Mouse (Mus musculus): ENCODE data around the gene Samd5.

Samd5 gene

DNA sequence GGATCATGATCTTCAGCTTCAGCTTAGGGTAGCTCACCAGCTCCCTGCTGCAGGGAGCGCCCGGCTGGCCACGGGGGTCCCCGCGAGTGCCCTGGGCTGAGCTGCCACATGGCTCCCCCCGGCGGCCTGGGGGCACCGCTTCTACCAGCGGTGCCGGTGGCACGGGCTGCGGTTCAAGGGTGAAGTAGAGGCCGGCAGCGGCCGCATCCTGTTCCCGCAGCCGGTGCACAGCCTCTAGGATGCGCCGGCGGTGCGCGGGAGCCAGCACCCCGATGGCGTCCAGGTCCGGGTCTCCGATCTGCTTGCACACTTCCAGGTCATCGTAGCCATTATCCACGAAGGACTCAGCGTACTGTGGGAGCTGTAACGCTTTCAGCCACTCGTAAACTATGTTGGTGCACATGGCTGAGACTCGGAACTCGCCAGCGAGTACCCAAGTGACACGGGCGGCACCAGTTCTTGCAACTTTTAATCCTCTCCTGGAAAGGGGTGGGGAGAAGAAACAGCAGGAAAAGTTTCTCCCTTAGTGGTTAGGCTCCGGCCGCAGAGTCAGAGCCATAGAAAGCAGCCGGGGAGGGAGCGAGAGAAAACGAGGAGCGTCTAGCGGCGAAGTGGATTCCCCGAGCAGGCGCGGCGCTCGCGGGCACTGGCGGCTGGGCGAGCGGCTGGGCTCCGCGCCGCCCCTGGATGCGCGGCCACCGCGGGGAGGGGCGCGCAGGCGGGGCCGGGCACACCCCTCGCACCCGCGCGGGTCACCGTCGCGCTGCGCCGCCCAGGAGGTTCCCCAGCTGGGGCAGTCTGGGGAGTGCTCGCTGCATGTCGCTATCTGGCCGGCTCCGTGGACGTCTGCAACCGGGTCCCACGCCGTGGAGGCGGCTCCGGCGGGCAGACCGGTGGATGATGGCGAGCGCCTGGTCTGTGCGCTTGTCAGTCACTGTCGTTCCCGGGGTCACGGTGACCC, at the start of gene Samd5:
Gene Samd5 (minus strand): TSS at position 648 of the 961 bp plus-strand sequence.
- DNase-seq (ENCODE audit: extremely low spot score) = peak; percentile 66

DNA sequence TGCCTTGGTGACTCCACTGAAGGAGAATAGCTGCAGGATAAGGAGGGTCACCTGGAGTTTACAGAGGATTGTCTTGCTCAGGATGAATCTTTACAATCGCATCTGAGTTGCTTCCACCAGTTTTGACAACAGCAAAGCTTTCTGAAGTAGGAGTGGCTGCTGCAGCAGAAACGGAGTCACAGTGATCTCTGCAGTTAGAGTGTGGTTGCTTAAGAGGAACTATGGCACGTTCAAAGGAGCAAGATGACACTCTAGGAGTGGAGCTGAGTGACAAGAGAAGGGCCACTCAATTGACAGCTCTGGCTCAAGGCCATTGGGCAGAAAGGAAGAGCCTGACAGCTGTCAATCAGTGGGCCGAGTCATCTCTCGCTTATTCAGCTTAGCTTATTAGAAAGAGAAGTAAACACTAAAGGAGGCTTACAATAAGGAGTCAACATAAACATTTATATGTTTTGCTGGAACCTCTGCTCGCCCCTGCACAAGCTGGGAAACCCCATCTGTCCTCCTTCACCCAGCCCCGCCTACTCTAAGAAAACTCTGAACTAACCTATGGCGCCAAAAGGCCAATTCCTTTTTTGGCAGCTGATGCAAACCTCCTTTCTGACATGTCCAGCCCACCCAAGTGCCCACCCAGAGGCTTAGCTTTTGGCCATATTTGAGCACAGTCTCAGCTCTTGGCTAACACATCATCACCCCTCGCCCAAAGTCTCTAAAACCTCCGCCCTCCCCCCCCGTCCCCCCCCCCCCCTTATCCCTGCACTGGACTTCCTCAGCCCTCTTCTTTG, 47.7 kb upstream of the Samd5 start:
- no peak for DNase-seq (ENCODE audit: extremely low spot score)

DNA sequence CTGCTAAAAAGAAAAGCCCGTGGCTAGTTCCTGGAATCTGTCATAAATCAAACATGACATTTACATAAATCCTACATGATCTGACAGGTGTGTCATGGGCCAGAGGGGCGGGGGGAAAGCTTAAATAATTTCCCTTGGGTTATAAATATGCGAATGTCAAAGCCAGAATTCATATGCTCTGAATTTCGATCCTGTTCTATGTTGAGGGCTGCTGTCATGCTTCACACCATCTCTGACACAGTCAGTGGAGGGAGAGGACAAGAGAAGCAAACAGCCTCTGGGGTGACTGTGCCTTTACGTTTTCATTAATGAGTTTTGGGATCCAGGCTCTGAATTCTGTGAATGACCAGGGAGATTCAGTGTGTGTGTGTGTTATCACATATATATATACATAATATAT, 45.0 kb upstream of the Samd5 start:
- no peak for DNase-seq (ENCODE audit: extremely low spot score)

DNA sequence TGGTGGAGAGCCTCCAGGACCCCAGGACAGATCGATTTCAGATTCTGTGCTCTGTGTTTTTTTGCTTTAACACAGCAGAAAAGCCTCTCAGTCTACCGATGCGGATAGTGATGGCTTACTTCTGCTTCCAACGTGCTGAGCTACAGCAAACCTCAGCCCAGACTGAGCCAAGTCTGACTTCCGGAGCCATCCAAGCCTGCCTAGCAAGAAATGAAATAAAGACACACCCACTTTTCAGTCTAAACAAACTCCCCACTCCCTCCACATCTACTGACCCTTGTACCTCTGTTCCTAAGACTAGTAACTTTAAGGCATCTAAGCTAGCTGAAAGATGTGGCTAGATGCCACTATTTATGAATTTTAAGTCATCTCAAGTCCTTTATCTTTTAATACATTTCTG, 43.1 kb upstream of the Samd5 start:
- no peak for DNase-seq (ENCODE audit: extremely low spot score)

DNA sequence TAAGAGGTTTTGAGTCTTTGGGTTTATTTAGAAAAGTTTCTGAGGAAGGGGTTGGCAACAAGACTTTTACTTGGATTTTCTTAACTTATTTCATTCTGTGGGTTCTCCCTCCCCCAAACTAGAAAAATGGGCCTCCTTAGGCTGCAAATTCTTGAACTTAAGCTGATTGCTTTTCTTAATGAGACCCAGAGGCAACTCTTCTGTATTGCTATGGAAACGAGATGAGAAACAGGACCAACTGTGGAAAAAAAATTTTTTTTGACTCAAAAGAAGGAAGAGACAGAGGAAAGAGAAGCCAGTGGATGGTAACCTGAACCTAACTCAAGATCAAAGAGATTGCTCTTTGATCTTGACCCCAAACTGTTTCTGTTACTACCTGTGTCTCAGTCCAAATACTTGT, 29.9 kb upstream of the Samd5 start:
- DNase-seq (ENCODE audit: extremely low spot score) = no peak

DNA sequence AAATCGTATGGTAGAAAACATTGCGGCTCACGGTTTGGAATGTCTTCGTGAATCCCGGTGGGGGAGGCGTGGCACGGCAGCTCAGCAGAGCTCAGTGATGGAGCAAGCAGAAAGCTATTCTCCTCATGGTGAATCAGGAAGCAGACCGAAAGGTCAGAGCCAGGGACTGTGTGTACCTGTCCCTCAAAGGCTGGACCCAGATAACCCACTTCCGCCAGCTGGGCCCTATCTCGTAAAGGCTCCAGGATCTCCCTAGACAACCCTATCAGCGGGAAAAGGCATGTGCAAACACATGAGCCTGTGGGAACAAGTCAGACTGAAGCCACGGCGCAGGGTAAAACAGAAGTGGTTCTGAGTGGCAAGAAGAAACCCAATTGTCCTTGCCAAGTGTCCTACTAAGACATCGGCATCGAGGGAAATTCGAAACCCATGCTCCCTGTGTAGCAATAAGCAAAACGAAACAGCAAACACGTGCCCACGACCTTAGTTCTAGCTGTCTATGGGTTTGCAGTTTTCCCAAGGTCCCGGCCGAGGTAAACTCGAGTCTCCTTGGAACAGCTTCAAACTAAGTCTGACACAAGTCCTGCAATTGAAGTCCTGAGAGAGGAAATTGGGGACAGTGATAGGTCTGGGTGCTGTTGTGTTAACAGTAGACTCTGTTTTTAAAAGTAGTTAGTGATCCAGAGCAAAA, 24.2 kb upstream of the Samd5 start:
- no peak for DNase-seq (ENCODE audit: extremely low spot score)

DNA sequence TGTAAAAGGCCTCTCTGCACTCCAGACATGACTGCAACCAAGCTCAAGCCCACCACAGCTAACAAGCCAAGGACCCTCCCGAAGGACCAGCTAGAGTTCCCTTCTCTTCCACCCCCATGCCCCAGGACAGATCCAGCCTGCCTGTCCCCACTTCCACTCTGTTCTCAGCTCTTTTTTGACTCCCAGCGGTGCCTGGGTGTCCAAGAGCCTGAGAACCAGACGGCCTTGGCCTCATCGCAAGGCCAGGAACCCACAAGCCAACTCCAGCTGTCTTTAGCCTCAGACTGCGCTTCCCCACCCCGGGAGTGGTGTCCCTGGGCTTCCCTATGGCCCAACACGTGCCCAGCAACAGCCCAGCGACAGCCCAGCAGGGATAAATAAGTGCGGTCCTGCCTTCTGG, 23.1 kb upstream of the Samd5 start:
- DNase-seq (ENCODE audit: extremely low spot score) = no peak

DNA sequence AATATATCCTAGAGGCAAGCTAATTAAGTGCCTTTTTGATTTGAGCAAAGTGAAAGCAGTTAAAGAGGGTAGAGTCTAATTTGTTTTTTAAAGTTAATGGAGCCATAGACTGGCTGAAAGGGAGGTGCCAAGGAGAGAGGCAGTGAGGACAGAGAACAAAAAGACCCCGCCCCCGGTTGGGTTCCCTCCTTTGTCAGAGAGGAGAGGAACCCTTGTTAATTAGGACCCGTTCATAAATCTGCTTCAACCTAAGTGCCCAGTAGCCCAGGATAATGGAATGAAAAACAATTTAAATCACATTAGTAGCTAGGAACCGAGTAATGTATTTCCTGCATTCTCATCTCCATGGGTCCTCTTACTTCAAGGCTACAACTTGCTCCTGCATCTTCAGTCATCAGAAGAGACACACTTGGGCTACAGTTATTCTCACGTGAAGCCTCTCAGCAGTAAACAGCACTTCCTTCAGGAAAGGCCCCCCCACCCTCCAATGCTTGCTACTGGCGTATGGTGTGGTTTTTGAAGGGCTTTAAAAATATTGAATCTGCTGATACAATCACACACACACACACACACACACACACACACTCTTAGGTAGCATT, 21.6 kb upstream of the Samd5 start:
- DNase-seq (ENCODE audit: extremely low spot score) = peak; percentile 10

DNA sequence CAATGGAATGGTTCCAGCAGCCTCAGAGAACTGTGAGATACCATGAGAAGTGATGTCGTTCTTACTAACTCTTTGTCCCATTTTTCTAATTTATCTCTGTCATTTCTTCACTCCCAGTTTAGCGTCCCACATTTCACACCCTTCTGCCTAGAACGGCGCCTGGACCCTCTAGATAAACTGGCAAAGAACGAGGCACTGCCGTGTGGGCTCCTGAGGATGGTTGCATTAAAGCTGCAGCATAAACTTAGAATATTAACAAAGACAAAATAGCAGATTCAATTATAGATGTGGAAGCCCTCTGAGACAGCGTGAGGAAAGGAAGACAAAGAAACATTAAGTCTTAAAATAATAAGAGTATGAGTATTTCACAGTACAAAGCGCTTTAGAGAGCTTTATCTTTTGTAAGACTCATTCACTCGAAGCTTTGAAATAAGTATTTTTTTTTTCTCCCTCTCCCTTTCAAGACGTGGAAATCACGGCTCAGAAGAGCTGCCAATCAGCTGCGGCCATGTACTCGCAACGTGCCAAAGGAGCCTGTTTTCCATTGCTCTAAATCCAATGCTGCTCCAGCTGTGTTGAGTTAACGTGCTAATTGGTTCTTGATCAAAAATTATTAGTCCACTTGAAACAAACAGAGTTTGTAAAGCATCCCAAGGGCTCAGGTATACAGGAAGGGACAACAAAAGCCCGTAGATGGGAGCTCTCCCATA, 19.1 kb upstream of the Samd5 start:
- no peak for DNase-seq (ENCODE audit: extremely low spot score)

DNA sequence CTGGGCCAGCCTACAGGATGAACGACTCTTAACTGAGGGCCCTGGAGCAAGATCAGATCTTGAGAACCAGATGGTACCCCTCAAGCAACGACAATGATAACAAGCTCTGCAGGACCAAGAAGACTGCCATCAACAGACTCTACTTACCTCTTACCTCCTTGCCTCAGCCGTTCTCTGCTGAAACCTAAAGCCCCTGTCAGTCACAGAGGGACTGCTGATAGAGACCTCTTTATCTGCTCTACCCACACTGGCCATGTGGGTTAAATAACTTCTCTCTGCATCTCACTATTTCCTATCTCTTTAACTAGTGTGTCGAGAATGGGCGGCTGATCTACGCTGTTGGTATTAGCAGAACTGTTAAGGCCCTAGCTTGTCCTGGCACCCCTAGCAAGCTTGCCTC, 5.9 kb upstream of the Samd5 start:
- DNase-seq (ENCODE audit: extremely low spot score) = no peak

DNA sequence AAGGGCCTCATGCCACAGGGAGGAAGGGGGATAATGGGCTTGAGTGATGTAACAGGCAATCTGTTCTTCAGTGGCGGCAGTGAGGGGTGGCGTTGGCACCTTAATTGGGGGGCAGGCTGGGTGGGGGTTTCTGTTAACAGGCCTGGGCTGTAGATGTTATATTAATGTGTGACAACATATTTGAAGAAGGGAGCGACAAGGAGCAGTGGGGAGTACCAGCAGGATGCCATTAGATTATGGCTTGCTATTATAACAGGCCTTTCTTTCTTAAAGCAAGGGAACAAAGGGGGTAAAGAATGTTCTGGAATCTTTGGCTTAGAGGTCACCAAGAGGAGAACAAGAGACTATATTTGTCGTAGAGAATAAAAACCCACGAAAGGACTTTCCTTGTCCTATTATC, 4.9 kb upstream of the Samd5 start:
- no peak for DNase-seq (ENCODE audit: extremely low spot score)

DNA sequence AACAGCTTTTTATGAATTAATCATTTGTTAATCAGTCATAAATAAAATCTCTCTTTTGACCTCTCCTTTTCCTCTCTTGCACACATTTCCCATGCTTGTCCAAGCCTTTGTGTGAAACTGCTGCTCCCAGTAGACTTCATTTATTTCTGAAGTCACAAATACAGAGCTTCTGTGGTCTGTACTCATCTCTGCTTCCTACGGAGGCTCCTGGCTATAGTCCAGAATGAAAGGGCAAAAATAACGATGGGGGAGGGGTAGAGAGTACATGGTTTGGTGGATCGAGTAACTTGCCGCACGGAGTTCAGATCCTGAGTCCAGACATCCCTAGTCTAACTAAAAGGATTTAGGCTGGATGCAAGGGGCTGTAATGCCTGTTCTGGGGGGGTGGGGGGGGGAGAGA, 3.1 kb upstream of the Samd5 start:
- peak; percentile 4 for DNase-seq (ENCODE audit: extremely low spot score)

DNA sequence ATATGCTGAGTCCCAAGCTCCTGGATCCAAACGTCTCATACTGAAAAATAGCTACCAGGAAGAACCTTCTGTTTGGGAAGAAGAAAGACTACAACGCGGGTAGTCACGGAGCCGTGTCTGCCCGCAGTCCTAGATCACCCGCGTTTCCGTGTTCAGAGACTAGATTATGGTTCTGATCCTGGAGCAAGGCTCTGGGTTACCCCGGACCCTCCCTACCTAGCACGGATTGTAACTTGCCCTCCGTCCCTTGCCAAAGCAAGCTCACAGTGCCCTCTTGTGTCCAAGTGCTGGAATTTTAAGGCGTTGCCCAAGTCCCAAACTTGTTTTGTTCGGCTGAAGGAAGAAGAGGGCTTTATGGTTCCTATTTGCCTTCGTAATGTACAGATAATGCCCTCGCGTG, 1.9 kb upstream of the Samd5 start:
- peak; percentile 83 for DNase-seq (ENCODE audit: extremely low spot score)

DNA sequence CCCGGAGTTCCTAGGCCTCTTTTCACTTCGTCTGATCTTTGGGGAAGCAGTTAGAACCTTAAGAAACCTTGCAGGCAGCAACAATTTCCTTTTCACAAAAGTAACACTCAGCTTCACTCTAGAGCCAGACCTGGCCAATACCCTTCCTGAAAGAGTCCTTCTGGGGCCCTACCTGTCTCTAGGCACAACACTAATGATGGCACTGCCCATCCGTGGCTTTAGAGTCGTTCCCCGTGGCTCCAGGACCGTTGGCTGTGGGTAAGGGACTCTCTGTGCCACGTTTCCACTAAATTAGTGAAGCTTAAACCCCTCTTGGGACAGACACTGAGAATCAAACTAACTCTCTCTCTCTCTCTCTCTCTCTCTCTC, 1.4 kb upstream of the Samd5 start:
- peak; percentile 15 for DNase-seq (ENCODE audit: extremely low spot score)

DNA sequence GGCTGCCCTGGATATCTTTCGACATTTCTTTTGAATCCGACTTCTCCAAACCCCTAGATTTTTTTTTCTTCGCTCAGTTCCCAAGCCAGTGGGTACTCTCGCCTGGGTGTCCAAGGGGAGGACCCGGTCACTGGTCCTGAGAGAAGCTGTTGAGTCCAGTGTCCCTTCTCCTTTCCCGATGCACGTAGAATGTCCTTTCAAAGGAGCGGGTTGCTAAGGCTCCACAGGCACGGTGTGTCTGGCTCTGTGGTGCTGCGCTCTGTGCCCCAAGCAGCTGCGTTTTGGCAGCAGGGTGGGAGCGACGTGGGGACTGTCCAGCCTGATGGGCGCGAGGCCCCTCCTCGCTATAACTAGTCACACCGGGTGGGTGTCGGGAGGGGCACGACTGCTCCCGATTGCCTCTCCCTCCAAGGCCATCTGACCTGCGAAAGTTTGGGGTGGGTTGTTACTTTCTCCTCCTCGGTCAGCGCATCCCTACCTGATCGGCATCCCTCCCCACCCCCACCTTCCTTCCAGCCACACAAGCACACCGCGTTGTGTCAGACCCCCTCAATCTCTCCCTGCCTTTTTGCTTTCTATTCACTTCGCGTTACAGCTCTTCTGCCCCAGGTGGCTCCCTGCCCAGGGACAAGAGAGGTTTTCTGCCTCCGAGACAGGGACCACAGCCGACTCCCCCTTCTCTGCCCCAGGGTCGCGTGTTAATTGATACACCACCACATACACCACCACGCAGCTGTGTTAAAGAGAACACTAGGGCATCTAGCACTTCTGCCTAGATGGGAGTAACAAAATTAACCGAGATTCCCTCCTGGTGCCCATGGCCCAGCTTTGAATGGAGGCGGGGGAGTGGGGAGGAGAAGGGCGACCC, 776 bp upstream of the Samd5 start:
- DNase-seq (ENCODE audit: extremely low spot score) = peak; percentile 65

DNA sequence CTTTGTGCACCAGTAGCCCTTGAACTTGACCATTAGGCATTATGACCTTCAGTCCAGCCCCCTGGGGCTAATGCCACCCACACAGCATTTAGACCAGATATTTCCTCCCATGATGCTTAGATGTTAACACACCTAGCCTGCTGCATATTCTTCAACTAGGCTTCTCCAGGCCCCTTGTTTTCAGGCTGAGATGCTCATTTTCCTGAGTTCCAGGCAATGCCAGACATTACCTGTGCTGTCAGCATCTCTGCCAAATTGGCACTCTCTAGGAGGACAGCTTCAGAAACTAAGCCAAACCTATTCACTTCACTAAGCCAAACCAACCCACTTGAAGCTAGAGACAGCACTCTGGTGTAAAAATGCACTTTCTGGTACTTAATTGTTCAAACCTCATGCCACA, 1.7 kb downstream of the Samd5 start:
- no peak for DNase-seq (ENCODE audit: extremely low spot score)

DNA sequence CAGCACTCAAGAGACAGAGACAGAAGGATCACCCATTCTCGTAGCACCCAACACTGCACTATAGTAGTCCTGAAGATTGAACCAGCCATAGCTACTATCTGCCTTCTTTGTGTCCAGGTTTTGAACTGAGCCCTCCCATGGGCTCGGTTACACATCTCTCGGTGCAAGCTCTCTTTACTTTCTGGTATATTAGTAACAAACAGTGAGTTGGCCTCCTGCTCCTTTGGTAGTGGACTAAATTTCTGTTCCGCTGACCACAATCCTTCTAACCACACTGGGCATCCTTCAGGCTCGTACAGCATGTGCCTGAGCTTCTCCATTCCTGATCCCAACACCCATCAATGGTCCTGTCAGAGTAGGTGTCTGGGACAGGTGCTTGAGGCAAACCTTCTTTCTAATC, 2.3 kb downstream of the Samd5 start:
- no peak for DNase-seq (ENCODE audit: extremely low spot score)

DNA sequence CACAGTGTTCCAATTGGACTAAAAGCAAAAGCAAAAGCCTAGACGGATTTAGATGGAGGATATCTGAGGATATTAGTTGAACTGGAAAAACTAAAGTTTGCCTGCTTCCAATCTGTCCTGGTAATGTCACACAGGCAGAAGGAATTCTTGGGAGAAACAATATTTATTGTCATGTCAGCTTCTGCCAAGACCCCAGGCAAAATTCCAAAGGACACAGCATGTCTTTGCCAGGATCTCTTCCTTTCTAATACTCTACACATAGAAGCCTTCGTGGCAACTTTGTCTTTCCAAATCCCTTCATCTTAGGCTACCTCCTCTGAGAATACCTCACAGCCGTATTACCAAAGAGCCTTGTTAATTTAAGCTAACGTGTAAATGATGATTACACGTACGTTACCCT, 4.7 kb downstream of the Samd5 start:
- no peak for DNase-seq (ENCODE audit: extremely low spot score)

DNA sequence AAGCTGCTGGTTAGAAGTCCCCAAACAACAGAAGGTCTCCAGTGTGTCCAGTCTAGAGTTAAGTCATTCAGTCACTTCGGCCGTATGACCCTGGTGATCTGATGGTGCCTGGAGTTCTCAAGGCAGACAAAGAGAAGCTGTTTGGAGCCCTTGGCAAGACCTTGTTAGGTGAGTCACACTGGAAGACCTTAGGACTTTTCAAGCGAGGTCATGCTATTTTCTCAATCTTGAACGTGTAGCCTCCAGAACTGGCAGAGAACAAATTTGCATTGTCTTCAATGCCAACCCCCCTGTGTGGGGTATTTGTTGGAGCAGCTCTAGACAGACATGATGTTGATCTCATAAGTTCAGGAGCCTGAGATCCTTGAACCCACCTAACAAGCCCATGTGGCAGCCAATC, 6.2 kb downstream of the Samd5 start:
- no peak for DNase-seq (ENCODE audit: extremely low spot score)

DNA sequence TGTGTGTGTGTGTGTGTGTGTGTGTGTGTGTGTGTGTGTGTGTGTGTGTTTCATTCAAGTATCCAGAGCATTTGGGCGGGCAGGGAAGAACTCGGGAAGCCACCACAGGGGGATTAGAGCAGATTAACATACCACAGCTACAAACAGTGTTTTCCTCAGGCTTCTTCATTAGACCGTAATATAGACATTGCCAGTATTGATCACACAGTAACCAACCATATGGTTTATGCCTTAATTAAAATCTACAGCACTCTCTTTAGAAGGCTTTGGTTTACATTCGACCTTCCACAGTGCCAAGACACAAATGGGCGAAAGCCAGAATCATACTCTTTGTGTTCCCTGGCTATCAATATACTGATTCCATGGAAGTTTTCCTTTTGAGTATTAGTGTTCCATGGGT, 22.1 kb downstream of the Samd5 start:
- DNase-seq (ENCODE audit: extremely low spot score) = no peak

All from embryo, embryonic 9.5 days (tissue).